In the genomic region with DNA sequence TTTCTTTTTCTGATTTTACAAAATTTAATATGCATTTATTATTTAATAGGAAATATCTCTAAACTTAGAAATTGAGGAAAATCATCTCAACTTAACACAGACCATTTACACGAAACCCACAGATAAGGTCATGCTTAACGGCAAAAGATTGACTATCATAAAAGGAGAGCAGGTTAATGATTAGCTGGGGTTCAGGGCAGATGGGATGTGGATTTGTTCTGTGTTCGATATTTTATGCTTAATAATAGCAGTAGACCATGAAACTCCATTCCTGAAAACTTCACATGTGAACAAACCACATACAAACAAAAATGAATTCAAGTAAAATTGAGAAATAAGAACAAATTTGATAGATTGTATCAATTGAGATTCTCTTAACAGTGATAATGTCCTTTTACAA, we compare ENCODE assay signal across 31 mouse cellular contexts.
"Had no signal": no experiment of that assay in that cellular context is flagged by ENCODE, and none has a peak within 500 bp of the region (broad histone marks: within the 10 kb centered on the region; RNA-seq: fewer than 3 reads in every experiment).

No protein-coding gene starts in this region.

- H3K9me3 ChIP-seq: limb, embryonic 10.5 days; limb, embryonic 12.5 days; limb, embryonic 15.5 days; liver, embryonic 12.5 days; liver, embryonic 13.5 days; liver, embryonic 15.5 days; lung, embryonic 15.5 days; midbrain, embryonic 12.5 days; midbrain, embryonic 15.5 days; neural tube, embryonic 12.5 days; neural tube, embryonic 13.5 days had no signal

- H3K4me2 ChIP-seq: limb, embryonic 12.5 days; limb, embryonic 13.5 days; limb, embryonic 15.5 days; liver, embryonic 11.5 days; liver, embryonic 12.5 days; liver, embryonic 13.5 days; liver, embryonic 15.5 days; lung, embryonic 14.5 days; lung, embryonic 15.5 days; midbrain, embryonic 12.5 days; midbrain, embryonic 13.5 days; midbrain, embryonic 15.5 days; neural tube, embryonic 12.5 days; neural tube, embryonic 13.5 days had no signal

- H3K36me3 ChIP-seq: limb, embryonic 10.5 days; limb, embryonic 12.5 days; limb, embryonic 13.5 days; limb, embryonic 15.5 days; liver, embryonic 12.5 days; liver, embryonic 13.5 days; liver, embryonic 15.5 days; lung, embryonic 15.5 days; midbrain, embryonic 12.5 days; midbrain, embryonic 13.5 days; midbrain, embryonic 15.5 days; neural tube, embryonic 12.5 days; neural tube, embryonic 13.5 days had no signal

- H3K9ac ChIP-seq: limb, embryonic 12.5 days; limb, embryonic 13.5 days; limb, embryonic 15.5 days; liver, embryonic 12.5 days; liver, embryonic 13.5 days; liver, embryonic 14.5 days; liver, embryonic 15.5 days; lung, embryonic 14.5 days; lung, embryonic 15.5 days; midbrain, embryonic 12.5 days; midbrain, embryonic 13.5 days; midbrain, embryonic 15.5 days; neural tube, embryonic 12.5 days; neural tube, embryonic 13.5 days had no signal

- H3K27me3 ChIP-seq: limb, embryonic 12.5 days; limb, embryonic 13.5 days; limb, embryonic 15.5 days; liver, embryonic 12.5 days; liver, embryonic 13.5 days; liver, embryonic 15.5 days; lung, embryonic 15.5 days; megakaryocyte, embryonic 14.5 days; midbrain, embryonic 12.5 days; midbrain, embryonic 13.5 days; midbrain, embryonic 15.5 days; neural tube, embryonic 12.5 days; neural tube, embryonic 13.5 days had no signal

- H3K4me3 ChIP-seq: left cerebral cortex, adult 2 months; limb, embryonic 10.5 days; limb, embryonic 12.5 days; limb, embryonic 13.5 days; limb, embryonic 15.5 days; liver, embryonic 12.5 days; liver, embryonic 13.5 days; liver, embryonic 15.5 days; lung, embryonic 15.5 days; megakaryocyte, embryonic 14.5 days; midbrain, embryonic 12.5 days; midbrain, embryonic 13.5 days; midbrain, embryonic 15.5 days; myocyte; neural tube, embryonic 12.5 days; neural tube, embryonic 13.5 days had no signal

- H3K27ac ChIP-seq: left cerebral cortex, adult 2 months; limb, embryonic 10.5 days; limb, embryonic 12.5 days; limb, embryonic 13.5 days; limb, embryonic 15.5 days; liver, embryonic 12.5 days; liver, embryonic 13.5 days; liver, embryonic 14.5 days; liver, embryonic 15.5 days; lung, embryonic 15.5 days; macrophage; midbrain, embryonic 12.5 days; midbrain, embryonic 13.5 days; midbrain, embryonic 15.5 days; neural tube, embryonic 12.5 days; neural tube, embryonic 13.5 days had no signal

- DNase-seq: left cerebral cortex, postnatal 4 days; liver; liver, embryonic 13.5 days; lung, adult 18-20 months; lung, adult 2 months; lung, embryonic 14.5 days; lung, postnatal 10 days; lung, postnatal 14 days; lung, postnatal 36 days; lung, postnatal 4 days; midbrain, embryonic 14.5 days had no signal

- ATAC-seq: liver, embryonic 12.5 days; lung, postnatal 0 days; midbrain, embryonic 13.5 days; midbrain, embryonic 15.5 days; midbrain, embryonic 16.5 days had no signal

- H3K4me1 ChIP-seq: limb, embryonic 12.5 days; midbrain, embryonic 12.5 days; midbrain, embryonic 13.5 days; midbrain, embryonic 15.5 days; neural tube, embryonic 12.5 days; neural tube, embryonic 13.5 days had no signal
